Mouse (Mus musculus) E14TG2a.4 (cell line): ENCODE results near the gene Zic4.

Experiments
- CTCF ChIP-seq: conservative IDR thresholded peaks from 2 replicates; pipeline ENCODE4 v1.5.1; 2014; ENCODE audit warnings: low read length
- NANOG ChIP-seq: IDR thresholded peaks from 2 replicates; pipeline ENCODE4 v1.6.1; 2014; ENCODE audit warnings: borderline replicate concordance, low read length, mixed read lengths
- POU5F1 ChIP-seq: IDR thresholded peaks from 2 replicates; pipeline ENCODE4 v1.6.1; 2014; ENCODE audit warnings: low read length, borderline replicate concordance

DNA sequence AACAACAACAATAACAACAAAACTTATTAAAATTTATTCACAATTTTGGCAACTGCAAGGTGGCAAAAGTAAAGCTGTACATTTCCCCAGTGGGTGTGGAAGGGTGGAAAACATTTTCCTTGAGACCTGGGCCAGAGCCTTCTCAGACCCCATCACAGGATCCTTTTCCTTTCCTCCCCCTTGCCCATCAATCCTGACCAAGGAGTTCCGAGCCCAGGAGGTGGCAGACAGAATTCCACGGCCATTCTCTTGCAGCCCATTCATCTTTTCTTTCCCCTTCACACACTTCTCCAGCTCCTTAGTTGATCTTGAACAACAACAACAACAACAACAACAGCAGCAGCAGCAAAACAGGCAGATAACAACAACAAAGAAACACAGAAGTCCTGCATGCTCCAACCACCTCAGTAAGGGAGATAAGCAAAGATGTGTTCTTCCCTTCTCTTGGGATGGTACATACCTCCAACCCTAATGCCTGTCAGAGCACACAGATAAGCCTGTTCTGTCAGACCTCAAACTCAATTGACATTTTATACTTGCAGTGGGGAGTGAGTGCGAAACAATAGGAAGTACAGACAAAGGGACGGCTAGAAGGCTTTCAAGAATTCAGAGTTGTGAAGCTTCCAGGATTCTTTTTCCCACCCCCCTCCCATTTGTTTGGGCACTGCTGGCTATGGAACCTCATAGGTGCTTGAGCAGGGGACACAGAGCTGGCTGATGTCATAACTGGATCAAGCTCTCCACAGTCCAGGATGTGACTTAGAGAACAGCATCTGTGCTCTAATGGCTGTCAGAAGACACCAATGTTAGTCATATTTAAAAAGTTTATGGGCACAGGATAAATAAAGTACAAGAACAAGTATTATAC lies 22.7 kb downstream of the Zic4 start:
- TF ChIP-seq CTCF: no peak
- TF ChIP-seq NANOG: no peak
- no peak for TF ChIP-seq POU5F1
